Mouse (Mus musculus): ENCODE measurements around the gene Rtp1. TPM values are rescaled to one million over a fixed set of nuclear protein-coding genes. Genes with fewer than 3 reads are reported as not detected.

Rtp1 gene
- total RNA-seq (2021): under 1 TPM; 0.23 to 0.52 TPM
- long read RNA-seq, experiment 1: 0 reads
- long read RNA-seq, experiment 2: 0 reads

DNA sequence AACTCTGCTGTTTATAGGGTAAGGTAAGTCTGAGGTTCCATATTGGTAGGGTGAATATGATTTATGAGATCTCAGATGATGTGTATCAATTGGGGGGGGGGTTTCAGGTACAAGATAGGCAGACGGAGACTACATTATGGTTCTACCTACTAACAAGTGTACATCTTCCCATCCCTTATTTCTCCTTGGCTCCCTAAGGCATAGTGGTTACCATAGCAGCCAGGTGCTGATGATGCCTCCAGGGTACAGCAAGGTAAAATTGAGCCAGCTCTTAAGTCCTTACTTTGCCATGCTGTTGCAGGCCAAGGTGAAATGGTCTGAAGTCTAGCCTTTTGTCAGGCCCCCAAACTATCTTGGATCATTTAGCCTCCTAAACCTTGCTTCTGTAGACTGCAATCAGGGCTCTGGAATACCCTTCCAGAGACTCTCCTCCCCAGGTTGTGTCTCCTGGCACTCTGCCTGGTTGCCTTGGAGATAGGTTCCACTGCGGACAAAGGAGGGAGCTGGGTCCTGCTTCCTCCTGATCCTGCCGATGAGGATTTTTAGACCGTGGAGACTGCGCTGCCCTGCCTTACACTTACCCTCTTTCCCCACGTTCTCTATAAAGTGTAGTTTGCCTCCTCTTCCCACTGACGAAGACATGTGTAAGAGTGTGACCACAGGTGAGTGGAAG lies at the start of gene Rtp1:
TSS of gene Rtp1 (plus strand) at position 487 of the 673 bp plus-strand sequence.
- Histone ChIP-seq H3K4me3 (no peak within 1 kb of the TSS), H3K27ac (no peak within 1 kb of the TSS)
- no peak for DNase-seq (ENCODE audit: low spot score in 2 of 2)
- no peak for TF ChIP-seq CTCF (conservative IDR thresholded peaks at IDR 0.05)

DNA sequence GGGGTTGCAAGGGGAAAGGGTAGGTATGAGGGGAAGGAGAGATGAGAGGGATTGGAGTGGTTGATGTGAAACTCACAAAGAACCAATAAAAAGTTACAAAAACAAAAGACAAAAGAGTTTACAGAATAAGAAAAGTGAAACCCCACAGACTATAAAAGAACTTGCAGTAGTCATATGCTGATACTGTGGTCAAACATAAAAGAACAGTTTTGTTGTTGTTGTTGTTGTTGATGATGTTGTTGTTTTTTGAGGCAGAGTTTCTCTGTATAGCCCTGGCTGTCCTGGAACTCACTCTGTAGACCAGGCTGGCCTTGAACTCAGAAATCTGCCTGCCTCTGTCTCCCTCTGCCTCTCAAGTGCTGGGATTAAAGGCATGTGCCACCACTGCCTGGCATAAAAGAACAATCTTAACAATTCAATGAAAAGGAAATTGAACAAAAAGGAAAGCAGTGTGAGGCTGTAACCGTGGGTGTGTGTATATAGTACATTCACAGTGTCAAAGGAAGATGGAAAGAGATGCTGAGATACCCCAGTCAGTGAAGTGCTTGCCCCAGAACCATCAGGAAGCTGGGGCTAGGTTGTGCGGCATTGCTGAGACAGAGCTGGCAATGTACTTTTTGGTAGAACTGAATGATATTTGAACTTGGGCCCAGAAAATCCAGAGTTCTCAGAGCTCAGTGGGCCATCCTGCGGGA lies 49.2 kb upstream of the Rtp1 start:
- no peak for DNase-seq (ENCODE audit: low spot score in 2 of 2)
- TF ChIP-seq CTCF (conservative IDR thresholded peaks at IDR 0.05): no peak
- no peak overlapping the region for H3K27ac ChIP-seq
- H3K4me3 ChIP-seq: no peak overlapping the region

DNA sequence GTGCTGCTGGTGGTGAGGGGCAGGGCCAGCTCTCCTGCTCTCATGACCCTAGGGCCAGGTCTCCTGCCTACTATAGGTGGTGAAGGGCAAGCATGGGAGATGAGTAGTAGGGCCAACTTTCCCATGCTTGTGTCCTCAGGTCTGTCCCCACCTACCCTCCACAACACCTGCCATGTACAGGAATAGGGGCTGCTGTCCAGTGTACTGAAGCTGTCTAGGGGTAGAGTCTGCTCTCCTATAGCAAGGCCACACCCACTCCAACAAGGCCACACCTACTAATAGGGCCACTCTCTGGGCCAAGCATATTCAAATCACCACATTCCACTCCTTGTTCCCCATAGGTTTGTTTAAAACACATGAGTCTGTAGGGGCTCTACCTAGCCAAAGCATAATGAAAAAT lies 44.6 kb upstream of the Rtp1 start:
- Histone ChIP-seq H3K4me3 (no peak overlapping the region), H3K27ac (no peak overlapping the region)
- DNase-seq (ENCODE audit: low spot score in 2 of 2): no peak
- no peak for TF ChIP-seq CTCF (conservative IDR thresholded peaks at IDR 0.05)

DNA sequence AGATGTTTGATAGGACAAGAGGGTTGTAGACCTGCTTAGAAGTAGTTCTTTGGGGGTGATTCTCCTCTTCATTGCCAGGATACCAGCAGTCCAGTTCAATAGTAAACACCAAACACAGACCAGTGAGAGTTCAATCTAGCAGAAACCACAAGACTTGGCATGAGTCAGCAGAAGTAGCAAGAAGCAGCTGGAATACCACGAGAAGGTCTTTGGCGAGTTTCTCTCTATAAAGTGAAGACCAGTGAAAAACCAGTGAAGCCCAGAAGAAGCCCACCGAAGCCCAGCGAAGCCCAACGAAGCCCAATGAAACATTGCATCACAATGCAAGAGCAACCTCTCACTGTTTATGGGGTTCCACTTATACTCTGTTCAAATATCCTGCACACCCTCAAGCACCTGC lies 31.0 kb upstream of the Rtp1 start:
- TF ChIP-seq CTCF (conservative IDR thresholded peaks at IDR 0.05): no peak
- DNase-seq (ENCODE audit: low spot score in 2 of 2): no peak
- H3K4me3 ChIP-seq: no peak overlapping the region
- no peak overlapping the region for H3K27ac ChIP-seq

DNA sequence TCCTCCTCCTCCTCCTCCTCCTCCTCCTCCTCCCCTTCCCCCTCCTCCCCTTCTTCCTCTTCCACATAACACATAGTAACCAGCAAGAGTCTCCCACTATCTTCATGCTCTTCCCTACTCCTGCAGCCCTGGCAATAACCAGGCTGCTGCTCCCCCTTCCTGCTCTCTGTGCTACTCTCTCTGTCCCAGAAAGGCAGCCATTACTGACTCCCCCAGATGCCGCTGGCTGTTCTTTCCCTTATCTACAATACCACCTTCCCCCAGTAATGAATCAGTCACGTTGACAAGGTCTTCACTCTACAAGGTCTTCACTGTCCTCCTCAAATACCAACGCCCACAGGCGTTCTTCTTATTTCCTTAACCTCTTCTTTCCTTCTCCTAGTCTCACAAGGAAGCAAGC lies 27.5 kb upstream of the Rtp1 start:
- no peak overlapping the region for H3K27ac ChIP-seq
- no peak for DNase-seq (ENCODE audit: low spot score in 2 of 2)
- H3K4me3 ChIP-seq: no peak overlapping the region
- TF ChIP-seq CTCF (conservative IDR thresholded peaks at IDR 0.05): no peak

DNA sequence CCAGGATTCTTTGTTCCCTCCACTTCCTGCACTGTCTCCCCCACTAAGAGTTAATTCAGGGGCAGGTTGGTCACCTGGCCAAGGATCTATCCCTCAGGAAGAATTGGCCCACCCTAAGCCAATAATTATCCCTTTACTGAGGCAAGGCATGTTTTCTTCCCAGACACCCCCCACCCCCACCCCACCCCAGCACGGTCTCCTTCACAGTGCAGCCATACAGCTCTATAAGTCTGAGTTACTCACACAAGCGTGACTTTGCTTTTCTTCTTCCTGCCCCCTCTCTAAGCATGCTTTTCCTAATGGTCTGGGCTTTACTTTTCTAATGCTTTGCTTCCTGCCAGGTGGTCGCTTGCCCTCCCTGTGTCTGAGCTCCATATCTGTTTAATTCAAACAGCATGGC lies 27.0 kb upstream of the Rtp1 start:
- Histone ChIP-seq H3K27ac (no peak overlapping the region), H3K4me3 (no peak overlapping the region)
- DNase-seq (ENCODE audit: low spot score in 2 of 2): no peak
- TF ChIP-seq CTCF (conservative IDR thresholded peaks at IDR 0.05): no peak

DNA sequence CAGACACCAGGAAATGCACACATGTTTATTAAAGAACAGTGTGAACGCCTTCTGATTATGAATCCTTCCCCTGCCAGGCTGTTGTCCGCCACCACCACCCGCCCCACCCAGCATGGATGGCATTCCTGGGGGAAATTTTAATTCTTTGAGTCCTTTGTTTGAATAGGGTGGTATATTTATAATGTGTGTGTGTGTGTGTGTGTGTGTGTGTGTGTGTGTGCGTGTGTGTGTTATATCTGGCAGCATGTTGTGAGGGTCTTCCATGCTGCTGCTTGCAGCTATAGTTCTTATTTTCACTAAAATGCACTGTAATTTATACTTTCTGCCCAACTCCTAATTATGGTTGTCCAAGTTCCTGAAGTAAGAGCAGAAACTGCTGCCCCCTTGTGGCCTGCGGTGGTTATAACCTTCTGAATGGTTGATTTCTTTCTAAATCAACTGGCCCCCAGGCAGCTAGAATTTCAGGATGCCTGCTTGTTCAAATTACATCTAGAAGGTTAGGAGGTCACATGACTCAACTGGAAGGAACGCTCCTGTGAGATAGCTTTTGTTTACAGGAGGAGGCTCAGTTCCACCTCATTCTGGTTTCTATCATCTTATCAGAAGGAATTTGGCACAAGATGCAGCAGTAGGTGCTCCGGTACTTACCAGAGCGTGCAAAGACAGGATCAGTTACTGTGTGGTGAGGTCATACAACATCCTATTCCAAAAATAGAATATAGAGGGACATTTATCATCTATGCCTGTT lies 25.8 kb upstream of the Rtp1 start:
- peak; percentile 50 to 85 for DNase-seq (ENCODE audit: low spot score in 2 of 2)
- no peak overlapping the region for H3K4me3 ChIP-seq
- TF ChIP-seq CTCF (conservative IDR thresholded peaks at IDR 0.05): peak; percentile 87
- H3K27ac ChIP-seq: no peak overlapping the region

DNA sequence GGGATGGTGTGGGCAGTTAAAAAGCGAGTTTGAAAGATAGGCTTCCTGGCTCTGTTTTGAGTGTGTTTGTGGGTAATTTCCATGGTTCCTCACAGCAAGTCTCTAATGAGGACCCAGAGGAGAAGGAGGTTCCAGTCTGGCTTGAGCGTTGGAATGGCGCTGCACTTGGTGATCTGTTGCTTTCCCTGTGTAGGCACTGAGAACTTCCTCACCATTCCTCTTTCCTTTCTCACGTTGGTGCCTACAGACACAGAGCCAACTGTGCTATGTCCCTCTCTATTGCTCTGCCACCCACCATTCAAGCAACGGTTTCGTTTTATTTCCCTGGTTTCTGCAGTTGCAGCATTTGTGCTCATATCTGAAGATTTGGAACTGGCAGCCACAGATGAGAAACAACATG lies 16.0 kb upstream of the Rtp1 start:
- no peak for TF ChIP-seq CTCF (conservative IDR thresholded peaks at IDR 0.05)
- no peak overlapping the region for H3K27ac ChIP-seq
- DNase-seq (ENCODE audit: low spot score in 2 of 2): no peak
- H3K4me3 ChIP-seq: no peak overlapping the region

DNA sequence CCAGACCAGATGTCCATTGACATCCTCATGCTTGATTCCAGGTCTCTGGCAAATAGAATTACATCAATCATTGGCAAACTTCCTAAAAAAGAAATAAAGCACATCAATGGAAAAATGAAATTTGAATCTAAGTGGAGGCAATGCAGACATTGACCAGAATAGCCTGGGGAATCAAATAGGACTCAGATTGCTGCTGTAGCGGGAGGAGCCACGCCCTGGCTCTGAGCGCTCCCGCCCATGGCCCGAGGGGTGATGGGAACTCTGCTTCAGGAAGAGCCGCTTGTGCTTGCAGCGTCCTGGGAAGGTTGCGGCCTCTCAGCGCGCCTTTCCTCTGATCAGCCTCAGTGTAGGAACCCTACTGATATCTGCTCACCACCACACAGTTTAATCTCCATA lies 12.7 kb upstream of the Rtp1 start:
- DNase-seq (ENCODE audit: low spot score in 2 of 2): no peak
- Histone ChIP-seq H3K27ac (no peak overlapping the region), H3K4me3 (no peak overlapping the region)
- TF ChIP-seq CTCF (conservative IDR thresholded peaks at IDR 0.05): no peak

DNA sequence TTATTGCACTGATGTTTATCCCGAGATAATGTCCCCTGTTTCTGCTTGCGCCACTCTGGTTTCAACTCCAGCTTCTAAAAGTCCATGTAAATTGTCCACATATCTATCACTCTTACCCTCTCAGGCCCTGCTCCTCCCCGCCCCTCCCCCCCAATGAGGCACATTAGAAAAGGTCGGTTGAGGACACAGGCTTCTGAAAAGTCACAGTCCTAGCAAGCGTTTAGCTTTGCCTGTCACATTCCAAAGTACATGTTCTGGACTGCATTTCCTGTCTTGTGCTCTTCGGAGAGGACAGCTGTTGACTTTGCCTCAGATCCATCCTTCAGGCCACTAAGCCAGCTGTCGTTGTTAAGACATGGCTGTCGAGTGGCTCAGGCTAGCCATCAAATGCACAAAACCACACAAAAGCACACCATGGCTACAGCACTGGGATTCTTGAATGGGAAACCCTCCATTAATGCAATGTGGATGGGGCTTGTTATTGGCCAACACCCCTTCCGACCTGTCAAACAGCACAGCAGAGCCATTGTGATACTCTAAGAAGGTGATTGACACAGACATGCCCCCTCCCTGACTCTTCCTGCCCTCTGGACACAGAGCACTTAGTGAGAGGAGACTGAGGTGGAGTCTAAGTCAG lies 12.2 kb upstream of the Rtp1 start:
- no peak for TF ChIP-seq CTCF (conservative IDR thresholded peaks at IDR 0.05)
- DNase-seq (ENCODE audit: low spot score in 2 of 2): no peak
- Histone ChIP-seq H3K27ac (no peak overlapping the region; the same call in 1 of the 2 replicates), H3K4me3 (no peak overlapping the region)

DNA sequence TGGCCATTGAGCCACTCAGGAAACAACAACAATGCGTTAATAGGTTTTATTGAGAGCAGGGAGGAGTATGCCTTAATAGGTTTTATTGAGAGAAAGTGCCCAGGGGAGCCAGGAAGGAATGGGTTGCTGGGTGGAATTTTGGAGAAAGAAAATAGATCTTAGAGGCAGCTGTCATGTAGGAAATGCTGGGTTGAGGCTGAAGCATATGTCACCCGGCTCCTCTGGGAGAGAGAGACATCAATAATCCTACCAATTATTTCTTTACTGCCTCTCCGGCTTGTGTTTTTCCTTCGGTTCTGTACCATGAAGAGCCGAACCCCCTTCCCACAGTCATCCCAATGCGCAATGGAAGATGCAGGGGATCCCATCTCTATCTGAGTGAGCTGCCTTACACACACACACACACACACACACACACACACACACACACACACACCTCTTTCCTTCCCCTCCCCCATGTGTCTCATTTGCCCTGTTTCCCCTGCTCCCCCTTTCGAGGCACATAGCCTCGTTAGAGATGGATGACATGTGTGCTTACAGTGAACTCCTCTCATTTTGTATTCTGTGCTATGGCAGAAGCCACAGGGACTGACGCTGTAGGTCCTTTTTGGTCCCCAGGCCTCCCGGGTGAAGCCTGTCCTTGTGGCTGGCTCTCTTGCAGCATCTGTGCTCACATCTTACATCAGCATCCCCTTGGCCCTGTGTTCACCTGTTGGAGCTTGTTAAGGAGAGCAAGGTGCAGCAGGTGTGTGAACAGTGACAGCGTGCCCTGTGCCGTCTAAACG lies 11.3 kb upstream of the Rtp1 start:
- Histone ChIP-seq H3K27ac (no peak overlapping the region; the same call in 1 of the 2 replicates), H3K4me3 (no peak overlapping the region)
- TF ChIP-seq CTCF (conservative IDR thresholded peaks at IDR 0.05): no peak
- no peak for DNase-seq (ENCODE audit: low spot score in 2 of 2)

DNA sequence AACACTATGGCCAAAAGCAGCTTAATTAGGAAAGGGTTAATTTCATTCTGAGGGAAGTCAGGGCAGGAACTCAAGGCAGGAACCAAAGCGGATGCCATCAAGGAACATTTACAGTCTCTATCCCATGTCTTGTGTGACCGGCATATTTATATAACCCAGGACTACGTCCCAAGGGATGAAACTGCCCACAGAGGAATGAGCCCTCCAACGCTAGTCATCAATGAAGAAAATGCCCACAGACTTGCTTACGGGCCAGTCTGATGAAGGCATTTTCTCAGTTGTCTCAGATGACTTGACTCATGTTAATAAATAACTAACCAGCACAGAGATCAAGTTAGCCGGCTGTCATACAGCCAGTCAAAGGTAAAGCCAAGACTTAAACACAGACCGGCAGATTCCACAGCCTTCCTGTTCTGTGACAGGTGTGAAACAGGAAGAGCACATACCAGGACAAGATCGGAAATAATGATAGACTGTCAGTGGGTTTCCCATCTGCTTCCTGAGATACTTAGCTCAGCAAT lies 9.3 kb upstream of the Rtp1 start:
- TF ChIP-seq CTCF (conservative IDR thresholded peaks at IDR 0.05): no peak
- Histone ChIP-seq H3K27ac (no peak overlapping the region), H3K4me3 (no peak overlapping the region)
- DNase-seq (ENCODE audit: low spot score in 2 of 2): no peak
